Mouse (Mus musculus): ENCODE results near the gene Frs3.
A peak's percentile ranks its signal among the peaks of the same experiment; 100 is the strongest.
"Not testable (repeated sequence)": the region's sequence is repeated elsewhere in the genome, so short reads cannot be mapped to it uniquely, and the experiment has no call there.

The Frs3 gene

GRCm38 (mm10) chr17:47688608-47689575 is at the start of gene Frs3:
Gene Frs3, plus strand, starts transcription at chr17:47689030.
- DNase-seq = peak; percentile 88

GRCm38 (mm10) chr17:47642992-47643391 is 45.8 kb upstream of the Frs3 start:
- DNase-seq = no peak

- DNase-seq = peak; percentile 82
Measured at GRCm38 (mm10) chr17:47646683-47647082, 42.1 kb upstream of the Frs3 start.

GRCm38 (mm10) chr17:47648966-47649365 is 39.9 kb upstream of the Frs3 start:
- DNase-seq = no peak

- DNase-seq = no peak
Measured at GRCm38 (mm10) chr17:47651953-47652352, 36.9 kb upstream of the Frs3 start.

GRCm38 (mm10) chr17:47654346-47654745 is 34.5 kb upstream of the Frs3 start:
- not testable (repeated sequence) for DNase-seq

GRCm38 (mm10) chr17:47655697-47656096 is 33.1 kb upstream of the Frs3 start:
- DNase-seq = no peak

- DNase-seq = no peak
Measured at GRCm38 (mm10) chr17:47657901-47658300, 30.9 kb upstream of the Frs3 start.

- no peak for DNase-seq
Measured at GRCm38 (mm10) chr17:47658741-47659243, 30.0 kb upstream of the Frs3 start.

GRCm38 (mm10) chr17:47663009-47663713 is 25.7 kb upstream of the Frs3 start:
- no peak for DNase-seq

GRCm38 (mm10) chr17:47664474-47664873 is 24.4 kb upstream of the Frs3 start:
- no peak for DNase-seq

GRCm38 (mm10) chr17:47669166-47669565 is 19.7 kb upstream of the Frs3 start:
- no peak for DNase-seq

- DNase-seq = no peak
Measured at GRCm38 (mm10) chr17:47671988-47672310, 16.9 kb upstream of the Frs3 start.

- peak; percentile 85 for DNase-seq
Measured at GRCm38 (mm10) chr17:47672311-47673111, 16.3 kb upstream of the Frs3 start.

GRCm38 (mm10) chr17:47676581-47676980 is 12.2 kb upstream of the Frs3 start:
- peak; percentile 86 for DNase-seq

GRCm38 (mm10) chr17:47678238-47678637 is 10.6 kb upstream of the Frs3 start:
- no peak for DNase-seq

- no peak for DNase-seq
Measured at GRCm38 (mm10) chr17:47678702-47679101, 10.1 kb upstream of the Frs3 start.

- no peak for DNase-seq
Measured at GRCm38 (mm10) chr17:47682836-47683235, 6.0 kb upstream of the Frs3 start.

- DNase-seq = peak; percentile 98
Measured at GRCm38 (mm10) chr17:47687409-47688343, 1.2 kb upstream of the Frs3 start.

GRCm38 (mm10) chr17:47688344-47688607 is 554 bp upstream of the Frs3 start, which contains the start of gene Tomm6:
Gene Tomm6, minus strand, starts transcription at chr17:47688386.
- no peak for DNase-seq

GRCm38 (mm10) chr17:47689894-47690293 is 1.1 kb downstream of the Frs3 start:
- no peak for DNase-seq

- no peak for DNase-seq
Measured at GRCm38 (mm10) chr17:47691650-47692049, 2.8 kb downstream of the Frs3 start.

Measured in kidney, postnatal 10 days (tissue).